Mouse (Mus musculus): ENCODE data around the gene Cwc27.

Cwc27 gene

GRCm38 (mm10) chr13:104640694-104641454 lies 176.1 kb downstream of the Cwc27 start:
- DNase-seq: no peak

GRCm38 (mm10) chr13:104638988-104639387 lies 178.0 kb downstream of the Cwc27 start:
- DNase-seq: no peak

- DNase-seq: no peak
Measured at GRCm38 (mm10) chr13:104635965-104636462, 180.9 kb downstream of the Cwc27 start.

- DNase-seq: no peak
Measured at GRCm38 (mm10) chr13:104634708-104635107, 182.2 kb downstream of the Cwc27 start.

GRCm38 (mm10) chr13:104632427-104633167 lies 184.3 kb downstream of the Cwc27 start:
- DNase-seq: no peak

- no peak for DNase-seq
Measured at GRCm38 (mm10) chr13:104631621-104632205, 185.2 kb downstream of the Cwc27 start.

- peak; percentile 20 for DNase-seq
Measured at GRCm38 (mm10) chr13:104630808-104631207, 186.1 kb downstream of the Cwc27 start.

GRCm38 (mm10) chr13:104629621-104630020 lies 187.3 kb downstream of the Cwc27 start:
- DNase-seq: no peak

GRCm38 (mm10) chr13:104628019-104628418 lies 188.9 kb downstream of the Cwc27 start:
- no peak for DNase-seq

GRCm38 (mm10) chr13:104627169-104627909 lies 189.6 kb downstream of the Cwc27 start:
- DNase-seq: no peak

GRCm38 (mm10) chr13:104623130-104623891 lies 193.6 kb downstream of the Cwc27 start:
- no peak for DNase-seq

- DNase-seq: no peak
Measured at GRCm38 (mm10) chr13:104622102-104622743, 194.7 kb downstream of the Cwc27 start.

- DNase-seq: no peak
Measured at GRCm38 (mm10) chr13:104620423-104620822, 196.5 kb downstream of the Cwc27 start.

GRCm38 (mm10) chr13:104619503-104620288 lies 197.2 kb downstream of the Cwc27 start:
- no peak for DNase-seq

GRCm38 (mm10) chr13:104617201-104617600 lies 199.7 kb downstream of the Cwc27 start:
- DNase-seq: no peak

GRCm38 (mm10) chr13:104615999-104616810 lies 200.7 kb downstream of the Cwc27 start:
- no peak for DNase-seq

GRCm38 (mm10) chr13:104615111-104615510 lies 201.8 kb downstream of the Cwc27 start:
- DNase-seq: no peak

- no peak for DNase-seq
Measured at GRCm38 (mm10) chr13:104611296-104611695, 205.6 kb downstream of the Cwc27 start.

- DNase-seq: peak; percentile 60
Measured at GRCm38 (mm10) chr13:104610210-104611111, 206.5 kb downstream of the Cwc27 start.
